Mouse (Mus musculus): ENCODE data around the gene 4930432M17Rik.

The 4930432M17Rik gene

GRCm38 (mm10) chr3:121707106-121707505, 36.5 kb downstream of the 4930432M17Rik start:
- no peak for DNase-seq (ENCODE audit: low read depth, low spot score)

- DNase-seq (ENCODE audit: low read depth, low spot score), result no peak
Measured at GRCm38 (mm10) chr3:121710894-121711531, 40.5 kb downstream of the 4930432M17Rik start.

GRCm38 (mm10) chr3:121712222-121712621, 41.7 kb downstream of the 4930432M17Rik start:
- no peak for DNase-seq (ENCODE audit: low read depth, low spot score)

GRCm38 (mm10) chr3:121713151-121713701, 42.7 kb downstream of the 4930432M17Rik start:
- DNase-seq (ENCODE audit: low read depth, low spot score), result no peak

GRCm38 (mm10) chr3:121713816-121714215, 43.3 kb downstream of the 4930432M17Rik start:
- no peak for DNase-seq (ENCODE audit: low read depth, low spot score)

GRCm38 (mm10) chr3:121714461-121714860, 43.9 kb downstream of the 4930432M17Rik start:
- DNase-seq (ENCODE audit: low read depth, low spot score), result no peak

- no peak for DNase-seq (ENCODE audit: low read depth, low spot score)
Measured at GRCm38 (mm10) chr3:121715336-121715735, 44.8 kb downstream of the 4930432M17Rik start.

GRCm38 (mm10) chr3:121715741-121716459, 45.3 kb downstream of the 4930432M17Rik start:
- no peak for DNase-seq (ENCODE audit: low read depth, low spot score)

- no peak for DNase-seq (ENCODE audit: low read depth, low spot score)
Measured at GRCm38 (mm10) chr3:121716480-121716879, 45.9 kb downstream of the 4930432M17Rik start.

GRCm38 (mm10) chr3:121718679-121719078, 48.1 kb downstream of the 4930432M17Rik start:
- DNase-seq (ENCODE audit: low read depth, low spot score), result no peak

GRCm38 (mm10) chr3:121719701-121720100, 49.1 kb downstream of the 4930432M17Rik start:
- no peak for DNase-seq (ENCODE audit: low read depth, low spot score)

- no peak for DNase-seq (ENCODE audit: low read depth, low spot score)
Measured at GRCm38 (mm10) chr3:121720801-121721690, 50.5 kb downstream of the 4930432M17Rik start.

- DNase-seq (ENCODE audit: low read depth, low spot score), result no peak
Measured at GRCm38 (mm10) chr3:121721691-121722070, 51.1 kb downstream of the 4930432M17Rik start.

- no peak for DNase-seq (ENCODE audit: low read depth, low spot score)
Measured at GRCm38 (mm10) chr3:121722971-121723844, 52.6 kb downstream of the 4930432M17Rik start, which contains the start of gene F3. Gene F3, plus strand, starts transcription at chr3:121723537.

- DNase-seq (ENCODE audit: low read depth, low spot score), result no peak
Measured at GRCm38 (mm10) chr3:121723968-121724524, 53.5 kb downstream of the 4930432M17Rik start.

GRCm38 (mm10) chr3:121724553-121724952, 54.0 kb downstream of the 4930432M17Rik start:
- no peak for DNase-seq (ENCODE audit: low read depth, low spot score)

GRCm38 (mm10) chr3:121725651-121726050, 55.1 kb downstream of the 4930432M17Rik start:
- no peak for DNase-seq (ENCODE audit: low read depth, low spot score)

- DNase-seq (ENCODE audit: low read depth, low spot score), result no peak
Measured at GRCm38 (mm10) chr3:121729678-121730077, 59.1 kb downstream of the 4930432M17Rik start.

Measured in telencephalon, adult 2 months (tissue).